Mouse (Mus musculus) forebrain, embryonic 11.5 days (tissue): ENCODE results near the gene Rab1b. TPM values are rescaled to one million over a fixed set of nuclear protein-coding genes. Genes with fewer than 3 reads are reported as not detected.
A peak's percentile ranks its signal among the peaks of the same experiment; 100 is the strongest.

ENCODE experiments used
- ATAC-seq: fragments of 200-750 bp; cut with Nextera tagmentation; replicated peaks from 2 replicates; pipeline ENCODE4 v1.8.0; 2017; ENCODE audit warnings: moderate TSS enrichment; ENCODE audit not compliant: low FRiP score
- DNase-seq: peaks from one replicate; pipeline ENCODE4 v3.0.0-alpha.2; 2017; ENCODE audit warnings: low spot score
- H3K27ac ChIP-seq: fragments of 300-500 bp; sonication (generic); 2 replicates; pipeline ENCODE4 v1.5.1; 2014; ENCODE audit warnings: low read depth, low read length
- H3K27me3 ChIP-seq: fragments of 300-500 bp; sonication (generic); 2 replicates; pipeline ENCODE4 v1.6.1; 2014; ENCODE audit warnings: mild to moderate bottlenecking, low read length, mixed read lengths; ENCODE audit not compliant: control insufficient read depth, insufficient read depth
- H3K36me3 ChIP-seq: fragments of 300-500 bp; sonication (generic); 2 replicates; pipeline ENCODE4 v1.6.1; 2014; ENCODE audit warnings: mild to moderate bottlenecking, low read length, moderate library complexity, mixed read lengths; ENCODE audit not compliant: control insufficient read depth, insufficient read depth
- H3K4me1 ChIP-seq: fragments of 300-500 bp; sonication (generic); replicated peaks from 2 replicates; pipeline ENCODE4 v1.6.1; 2014; ENCODE audit warnings: low read length, mixed read lengths; ENCODE audit not compliant: control insufficient read depth, insufficient read depth
- H3K4me2 ChIP-seq: fragments of 300-500 bp; sonication (generic); 2 replicates; pipeline ENCODE4 v1.6.1; 2014; ENCODE audit warnings: low read depth, mild to moderate bottlenecking, low read length, moderate library complexity, mixed read lengths; ENCODE audit not compliant: severe bottlenecking
- H3K4me3 ChIP-seq: fragments of 300-500 bp; sonication (generic); 2 replicates; pipeline ENCODE4 v1.5.1; 2014; ENCODE audit warnings: low read depth, low read length
- H3K9ac ChIP-seq: fragments of 300-500 bp; sonication (generic); 2 replicates; pipeline ENCODE4 v1.6.1; 2014; ENCODE audit warnings: low read length
- H3K9me3 ChIP-seq: fragments of 300-500 bp; sonication (generic); 2 replicates; pipeline ENCODE4 v1.6.1; 2016; ENCODE audit warnings: low read length, mixed read lengths; ENCODE audit not compliant: control insufficient read depth
- WGBS: fragments of 180-500 bp; shearing (Covaris S2); extraction: QIAGEN DNeasy Blood & Tissue Kit; methylation state at CpG from one replicate; pipeline ENCODE4 v1.1.7; 2014; 5-methylcytosine and 5-hydroxymethylcytosine counted together
- polyA plus RNA-seq: library from polyadenylated mRNA; unstranded; fragments of >200 nt; fragmentation: Nextera tagmentation; extraction: Ambion mirVana; gene quantifications from 2 replicates; pipeline ENCODE4 v1.2.1, GENCODE M21; 2014

The Rab1b gene
- polyA plus RNA-seq, 1 experiment from 2014 or later, result 250 TPM

DNA sequence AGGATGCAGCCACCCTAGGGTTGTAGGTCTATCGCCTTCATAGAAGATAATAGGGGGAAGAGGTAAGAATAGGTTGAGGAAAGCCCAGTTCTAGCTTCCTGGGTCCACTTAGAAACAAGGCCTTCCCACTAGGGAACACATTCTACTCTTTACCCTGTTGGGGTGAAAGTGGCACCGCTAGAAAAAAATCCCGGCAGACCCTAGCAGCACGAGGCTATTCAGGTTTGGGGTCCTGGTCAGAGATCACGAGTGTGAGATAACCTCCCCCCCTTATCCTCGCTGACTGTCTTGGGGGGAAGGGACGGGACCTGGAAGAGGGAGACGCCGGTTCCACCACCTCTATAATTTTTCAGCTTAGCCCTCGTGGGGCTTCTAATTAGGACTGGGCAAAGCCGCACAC lies 35.8 kb downstream of the Rab1b start:
- Histone ChIP-seq H3K4me2 (peak overlapping the region; percentile 68), H3K4me1 (peaks cover 31% of the 10 kb centered on the region), H3K9ac (peak overlapping the region; percentile 54), H3K27me3 (peaks cover 32% of the 10 kb centered on the region), H3K4me3 (peak overlapping the region; percentile 36), H3K36me3 (no peaks in the 10 kb centered on the region), H3K27ac (peak overlapping the region; percentile 74), H3K9me3 (no peaks in the 10 kb centered on the region)
- 6% methylated on average over 11 of the region's 11 CpGs for WGBS
- no peak for DNase-seq
- 0 out of 2 replicates have a peak, but pooled peaks have one; percentile 2 for ATAC-seq

DNA sequence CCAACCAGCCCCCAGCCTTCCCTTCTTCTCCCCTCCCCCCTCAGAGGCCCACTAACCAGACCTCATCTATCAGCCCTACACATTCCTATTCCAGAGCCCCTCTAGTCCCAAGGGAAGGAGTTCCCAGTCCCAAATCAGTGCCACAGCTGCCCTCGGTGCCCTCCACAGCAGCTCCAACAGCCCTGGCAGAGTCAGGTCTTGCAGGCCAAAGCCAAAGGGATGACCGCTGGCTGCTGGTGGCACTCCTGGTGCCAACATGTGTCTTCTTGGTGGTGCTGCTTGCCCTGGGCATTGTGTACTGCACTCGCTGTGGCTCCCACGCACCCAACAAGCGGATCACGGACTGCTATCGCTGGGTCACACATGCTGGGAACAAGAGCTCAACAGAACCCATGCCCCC lies 36.9 kb downstream of the Rab1b start:
- H3K9ac ChIP-seq, result no peak overlapping the region
- H3K27me3 ChIP-seq, result peaks cover 32% of the 10 kb centered on the region
- H3K4me2 ChIP-seq, result 0 out of 2 replicates have a peak overlapping the region, but pooled peaks have one; percentile 15
- no peaks in the 10 kb centered on the region for H3K9me3 ChIP-seq
- peaks cover 31% of the 10 kb centered on the region for H3K4me1 ChIP-seq
- H3K27ac ChIP-seq, result no peak overlapping the region
- WGBS, result 86% methylated on average over 7 of the region's 7 CpGs
- no peak overlapping the region for H3K4me3 ChIP-seq
- no peak for DNase-seq
- no peak for ATAC-seq
- no peaks in the 10 kb centered on the region for H3K36me3 ChIP-seq

DNA sequence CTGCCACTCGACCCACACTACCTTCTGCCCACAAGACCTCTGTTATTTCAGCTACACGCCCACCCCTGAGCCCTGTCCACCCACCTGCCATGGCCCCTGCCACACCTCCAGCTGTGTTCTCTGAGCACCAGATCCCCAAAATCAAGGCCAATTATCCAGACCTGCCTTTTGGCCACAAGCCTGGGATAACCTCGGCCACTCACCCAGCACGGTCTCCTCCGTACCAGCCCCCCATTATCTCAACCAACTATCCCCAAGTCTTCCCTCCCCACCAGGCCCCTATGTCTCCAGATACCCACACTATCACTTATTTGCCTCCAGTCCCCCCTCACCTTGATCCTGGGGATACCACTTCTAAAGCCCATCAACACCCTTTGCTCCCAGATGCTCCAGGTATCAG lies 37.4 kb downstream of the Rab1b start:
- no peak overlapping the region for H3K4me2 ChIP-seq

DNA sequence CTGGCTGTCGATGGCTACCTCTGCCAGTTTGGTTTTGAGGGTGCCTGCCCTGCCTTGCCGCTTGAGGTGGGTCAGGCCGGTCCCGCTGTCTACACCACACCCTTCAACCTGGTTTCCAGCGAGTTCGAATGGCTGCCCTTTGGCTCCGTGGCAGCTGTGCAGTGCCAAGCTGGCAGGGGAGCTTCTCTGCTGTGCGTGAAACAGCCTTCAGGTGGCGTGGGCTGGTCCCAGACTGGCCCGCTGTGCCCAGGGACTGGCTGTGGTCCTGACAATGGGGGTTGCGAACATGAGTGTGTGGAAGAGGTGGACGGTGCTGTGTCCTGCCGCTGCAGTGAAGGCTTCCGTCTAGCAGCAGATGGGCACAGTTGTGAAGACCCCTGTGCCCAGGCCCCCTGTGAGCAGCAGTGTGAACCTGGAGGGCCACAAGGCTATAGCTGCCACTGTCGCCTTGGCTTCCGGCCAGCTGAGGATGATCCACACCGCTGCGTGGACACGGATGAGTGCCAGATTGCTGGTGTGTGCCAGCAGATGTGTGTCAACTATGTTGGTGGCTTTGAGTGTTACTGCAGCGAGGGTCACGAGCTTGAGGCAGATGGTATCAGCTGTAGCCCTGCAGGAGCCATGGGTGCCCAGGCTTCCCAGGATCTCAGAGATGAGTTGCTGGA lies 38.2 kb downstream of the Rab1b start:
- Histone ChIP-seq H3K27ac (no peak overlapping the region), H3K4me1 (peaks cover 31% of the 10 kb centered on the region), H3K36me3 (no peaks in the 10 kb centered on the region), H3K4me2 (peak overlapping the region; percentile 88), H3K27me3 (peaks cover 32% of the 10 kb centered on the region), H3K9ac (peak overlapping the region; percentile 60), H3K9me3 (no peaks in the 10 kb centered on the region), H3K4me3 (peak overlapping the region; percentile 35)
- WGBS, result 53% methylated on average over 21 of the region's 21 CpGs
- ATAC-seq (no peak), DNase-seq (no peak)

More for the DNA sequence above, 37.4 kb downstream of the Rab1b start:
- no peaks in the 10 kb centered on the region for H3K9me3 ChIP-seq
- DNase-seq (no peak), ATAC-seq (no peak)
- H3K27me3 ChIP-seq, result peaks cover 32% of the 10 kb centered on the region
- H3K9ac ChIP-seq, result no peak overlapping the region
- H3K36me3 ChIP-seq, result no peaks in the 10 kb centered on the region
- no peak overlapping the region for H3K27ac ChIP-seq
- H3K4me3 ChIP-seq, result no peak overlapping the region
- WGBS, result 84% methylated on average over 5 of the region's 5 CpGs
- H3K4me1 ChIP-seq, result peaks cover 31% of the 10 kb centered on the region

DNA sequence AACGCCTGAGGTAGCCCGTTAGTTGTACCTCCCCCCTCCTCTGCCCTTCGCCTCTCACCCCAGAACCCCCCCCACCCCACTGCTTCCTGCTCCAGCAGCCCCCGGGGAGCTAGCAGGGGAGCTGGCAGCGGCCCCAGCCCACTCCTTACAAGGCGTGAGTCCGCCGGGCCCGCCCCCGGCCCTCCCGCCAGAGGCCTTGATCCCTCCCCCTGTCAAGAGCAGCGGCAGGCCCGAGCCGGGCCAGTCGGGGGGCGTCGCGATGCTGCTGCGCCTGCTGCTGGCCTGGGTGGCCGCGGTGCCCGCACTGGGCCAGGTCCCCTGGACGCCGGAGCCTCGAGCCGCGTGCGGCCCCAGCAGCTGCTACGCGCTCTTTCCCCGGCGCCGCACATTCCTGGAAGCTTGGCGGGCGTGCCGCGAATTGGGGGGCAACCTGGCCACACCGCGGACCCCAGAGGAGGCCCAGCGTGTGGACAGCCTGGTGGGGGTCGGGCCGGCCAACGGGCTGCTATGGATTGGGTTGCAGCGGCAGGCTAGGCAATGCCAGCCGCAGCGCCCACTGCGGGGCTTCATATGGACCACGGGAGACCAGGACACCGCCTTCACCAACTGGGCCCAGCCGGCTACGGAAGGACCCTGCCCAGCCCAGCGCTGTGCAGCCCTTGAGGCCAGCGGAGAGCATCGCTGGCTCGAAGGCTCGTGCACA lies 38.9 kb downstream of the Rab1b start, which contains the start of gene Cd248:
Gene Cd248, plus strand, starts transcription at position 212 of the 703 bp plus-strand sequence.
- Histone ChIP-seq H3K9ac (peak within 1 kb of the TSS; percentile 60), H3K9me3 (no peaks in the 10 kb centered on the region), H3K27ac (no peak within 1 kb of the TSS), H3K4me3 (peak within 1 kb of the TSS; percentile 35), H3K4me2 (peak within 1 kb of the TSS; percentile 88), H3K36me3 (no peaks in the 10 kb centered on the region), H3K4me1 (peaks cover 31% of the 10 kb centered on the region), H3K27me3 (peaks cover 32% of the 10 kb centered on the region)
- 1% methylated on average over 49 of the region's 56 CpGs for WGBS
- DNase-seq (peak; percentile 79), ATAC-seq (no peak; the same call in 1 of the 2 replicates)

DNA sequence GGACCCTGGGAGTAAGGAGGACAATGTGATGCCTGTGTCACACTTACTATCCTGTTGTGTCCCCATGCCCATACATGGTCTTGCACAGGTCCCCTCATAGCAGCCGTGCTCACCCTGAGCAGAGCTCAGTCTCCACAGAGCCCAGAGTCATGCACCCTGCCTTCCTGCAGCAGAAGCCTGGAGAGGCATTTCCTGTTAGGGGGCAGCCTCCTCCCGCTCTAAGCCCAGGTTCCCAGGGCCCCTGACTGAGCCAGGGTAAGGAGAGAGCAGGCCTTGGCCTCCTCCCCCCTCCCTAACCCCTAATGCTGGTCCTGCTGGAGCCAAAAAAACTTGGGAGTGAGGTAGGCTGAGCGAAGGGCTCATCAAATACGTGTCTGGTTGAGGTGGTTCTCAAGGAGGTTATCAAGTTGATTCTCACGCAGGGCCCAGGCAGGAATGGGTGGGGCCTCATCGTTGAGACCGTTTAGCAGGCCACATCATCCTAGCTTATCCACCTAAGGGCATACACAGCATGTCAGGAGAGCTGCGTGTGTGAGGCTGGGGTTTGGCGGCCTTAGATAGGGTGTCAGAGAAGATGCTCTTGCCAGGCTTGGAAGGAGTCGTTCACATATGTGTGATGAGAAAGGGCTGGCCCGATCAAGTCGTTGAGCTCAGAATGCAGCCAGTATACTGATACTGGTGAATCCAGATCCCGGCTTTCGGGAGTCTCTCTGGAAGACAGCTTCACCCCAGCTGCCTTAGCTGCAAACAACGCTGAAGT lies 39.7 kb downstream of the Rab1b start:
- H3K27ac ChIP-seq, result no peak overlapping the region
- H3K9me3 ChIP-seq, result no peaks in the 10 kb centered on the region
- 8% methylated on average over 15 of the region's 15 CpGs for WGBS
- H3K4me3 ChIP-seq, result peak overlapping the region; percentile 35; the same call in 1 of the 2 replicates
- H3K9ac ChIP-seq, result peak overlapping the region; percentile 60; the same call in 1 of the 2 replicates
- no peak for ATAC-seq
- no peaks in the 10 kb centered on the region for H3K36me3 ChIP-seq
- H3K4me2 ChIP-seq, result peak overlapping the region; percentile 88
- peaks cover 32% of the 10 kb centered on the region for H3K27me3 ChIP-seq
- H3K4me1 ChIP-seq, result peaks cover 31% of the 10 kb centered on the region
- no peak for DNase-seq

DNA sequence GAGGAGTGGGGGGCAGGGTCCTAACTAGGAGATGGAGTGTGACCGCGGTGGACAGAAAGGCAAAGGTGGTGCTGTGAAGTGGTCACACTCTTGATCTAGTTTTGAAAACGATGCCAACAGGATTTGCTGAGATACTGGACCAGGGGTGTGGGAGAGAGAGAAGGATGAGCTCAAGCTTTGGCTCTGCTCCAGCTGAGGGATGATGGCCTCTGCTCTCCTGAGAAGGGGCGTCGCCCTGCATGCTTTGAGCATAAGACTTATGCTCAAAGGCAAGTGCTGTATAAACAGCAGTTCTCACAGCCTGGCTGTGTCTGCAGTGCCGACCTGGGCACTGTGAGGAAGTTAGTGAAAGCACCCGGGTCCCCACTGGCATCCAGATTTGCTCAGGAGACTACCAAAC lies 41.8 kb downstream of the Rab1b start:
- no peak overlapping the region for H3K27ac ChIP-seq

DNA sequence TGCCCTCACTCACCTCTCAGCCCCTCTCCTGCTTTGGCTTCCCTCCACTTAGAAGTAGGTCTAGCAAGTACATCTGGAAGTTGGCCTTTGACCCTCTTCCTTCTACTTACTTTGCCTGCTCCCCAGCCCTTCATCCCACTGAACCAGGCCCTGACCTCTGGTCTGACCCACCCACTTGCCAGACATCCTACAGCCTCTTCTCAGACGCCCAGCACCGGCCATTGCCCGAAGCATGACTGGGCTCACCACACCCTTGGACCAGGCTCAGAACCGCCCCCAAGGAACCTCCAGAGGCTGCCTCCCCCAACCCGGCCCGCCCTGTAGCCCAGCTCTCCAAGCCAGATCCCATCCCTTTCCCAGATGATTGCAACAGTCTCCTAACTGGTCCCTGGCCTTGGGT lies 44.4 kb downstream of the Rab1b start:
- no peak overlapping the region for H3K4me3 ChIP-seq
- H3K27ac ChIP-seq, result no peak overlapping the region
- WGBS, result 73% methylated on average over 6 of the region's 6 CpGs
- no peak overlapping the region for H3K9ac ChIP-seq
- H3K4me2 ChIP-seq, result no peak overlapping the region
- DNase-seq (no peak), ATAC-seq (no peak)
- no peaks in the 10 kb centered on the region for H3K9me3 ChIP-seq
- peaks cover 7% of the 10 kb centered on the region; the same call in 1 of the 2 replicates for H3K27me3 ChIP-seq
- no peaks in the 10 kb centered on the region for H3K36me3 ChIP-seq
- H3K4me1 ChIP-seq, result peaks cover 18% of the 10 kb centered on the region; the same call in 1 of the 2 replicates

More for the DNA sequence above, 41.8 kb downstream of the Rab1b start:
- DNase-seq, result no peak
- 79% methylated on average over 7 of the region's 7 CpGs for WGBS
- Histone ChIP-seq H3K4me1 (peaks cover 25% of the 10 kb centered on the region), H3K9me3 (no peaks in the 10 kb centered on the region), H3K4me2 (no peak overlapping the region), H3K4me3 (no peak overlapping the region), H3K36me3 (no peaks in the 10 kb centered on the region), H3K9ac (no peak overlapping the region), H3K27me3 (peaks cover 30% of the 10 kb centered on the region)
- ATAC-seq, result no peak
